In the genomic region with DNA sequence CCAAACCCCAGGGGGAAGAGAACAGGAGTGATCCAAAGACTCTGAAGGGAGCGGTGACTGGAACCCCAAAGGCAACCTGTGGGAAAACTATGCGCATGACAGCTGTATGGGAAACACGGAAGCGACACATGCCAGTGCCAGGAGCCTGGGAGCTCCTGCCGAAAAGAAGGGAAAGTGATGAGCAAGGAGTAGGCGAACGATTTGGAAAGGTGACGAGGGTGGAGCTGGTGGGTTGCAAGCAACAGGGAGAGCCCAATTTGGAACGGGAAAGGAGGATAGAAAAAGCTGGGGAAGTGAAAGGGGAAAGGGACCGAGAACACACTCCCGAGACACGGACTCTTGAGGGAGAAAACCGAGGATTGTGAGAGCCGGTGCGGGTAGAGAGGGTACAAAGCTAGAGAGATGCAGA, we compare ENCODE assay signal across 8 mouse cellular contexts. TPM values are rescaled to one million over a fixed set of nuclear protein-coding genes. Genes with fewer than 3 reads are reported as not detected.
DNase-seq lines count a peak whose midpoint lies in the region; ATAC-seq lines count a peak whose summit lies in the region.

No protein-coding gene starts in this region.

- H3K9me3 ChIP-seq in kidney, embryonic 16.5 days (ENCODE audit: low read length): no peaks in the 10 kb centered on the region
- H3K9me3 ChIP-seq in liver, embryonic 12.5 days (replicated peaks): no peaks in the 10 kb centered on the region
- H3K9me3 ChIP-seq in neural tube, embryonic 14.5 days (ENCODE audit: control insufficient read depth, low read length): no peaks in the 10 kb centered on the region

- WGBS in kidney, embryonic 16.5 days: 2% methylated on average over 15 of the region's 15 CpGs
- WGBS in liver, embryonic 12.5 days (ENCODE audit: insufficient replicate concordance): 1% methylated on average over 15 of the region's 15 CpGs
- WGBS in neural tube, embryonic 14.5 days: 1% methylated on average over 15 of the region's 15 CpGs

- H3K27ac ChIP-seq in kidney, embryonic 16.5 days (ENCODE audit: low read length): peak overlapping the region; percentile 87; the same call in 1 of the 2 replicates
- peak overlapping the region; percentile 93 for H3K27ac ChIP-seq in liver, embryonic 12.5 days
- H3K27ac ChIP-seq in neural tube, embryonic 14.5 days (ENCODE audit: low read depth, low read length): peak overlapping the region; percentile 40; the same call in 1 of the 2 replicates

- H3K4me1 ChIP-seq in kidney, embryonic 16.5 days (ENCODE audit: insufficient read depth, low read length): peaks cover 50% of the 10 kb centered on the region
- H3K4me1 ChIP-seq in liver, embryonic 12.5 days: peaks cover 63% of the 10 kb centered on the region
- peaks cover 24% of the 10 kb centered on the region for H3K4me1 ChIP-seq in neural tube, embryonic 14.5 days (ENCODE audit: control insufficient read depth, insufficient read depth, low read length)

- peak overlapping the region; percentile 93 for H3K4me3 ChIP-seq in kidney, embryonic 16.5 days (ENCODE audit: low read length)
- peak overlapping the region; percentile 91 for H3K4me3 ChIP-seq in liver, embryonic 12.5 days
- peak overlapping the region; percentile 65 for H3K4me3 ChIP-seq in neural tube, embryonic 14.5 days (ENCODE audit: low read depth, low read length)

- H3K4me2 ChIP-seq in kidney, embryonic 16.5 days (replicated peaks; ENCODE audit: low read depth, low read length): peak overlapping the region; percentile 96
- H3K4me2 ChIP-seq in liver, embryonic 12.5 days: peak overlapping the region; percentile 94
- peak overlapping the region; percentile 92 for H3K4me2 ChIP-seq in neural tube, embryonic 14.5 days (ENCODE audit: low read depth, low read length)

- no peak for ATAC-seq in kidney, embryonic 16.5 days (ENCODE audit: low FRiP score, low TSS enrichment)
- ATAC-seq in liver, embryonic 12.5 days: no peak
- no peak for ATAC-seq in neural tube, embryonic 14.5 days (ENCODE audit: low read depth)

- peak; percentile 16 to 38 for DNase-seq in spleen, postnatal 10 days (ENCODE audit: low spot score in 2 of 2)
- no peak for DNase-seq in spleen, adult 18-20 months
- peak; percentile 61 for DNase-seq in cerebellum, adult 9-10 months
- peak; percentile 22 to 43 for DNase-seq in frontal cortex, postnatal 25 days (ENCODE audit: low spot score in 2 of 2)
- DNase-seq in ovary, postnatal 10 days (ENCODE audit: low spot score): no peak

- H3K27me3 ChIP-seq in kidney, embryonic 16.5 days (ENCODE audit: insufficient read depth, low read length): no peaks in the 10 kb centered on the region
- no peaks in the 10 kb centered on the region for H3K27me3 ChIP-seq in liver, embryonic 12.5 days (replicated peaks)
- no peaks in the 10 kb centered on the region for H3K27me3 ChIP-seq in neural tube, embryonic 14.5 days (ENCODE audit: control insufficient read depth, insufficient read depth, low read length)

- H3K9ac ChIP-seq in kidney, embryonic 16.5 days (replicated peaks; ENCODE audit: low read length): peak overlapping the region; percentile 93
- H3K9ac ChIP-seq in liver, embryonic 12.5 days: peak overlapping the region; percentile 95
- peak overlapping the region; percentile 66 for H3K9ac ChIP-seq in neural tube, embryonic 14.5 days (replicated peaks; ENCODE audit: low read depth, low read length)

- no peaks in the 10 kb centered on the region for H3K36me3 ChIP-seq in kidney, embryonic 16.5 days (ENCODE audit: insufficient read depth, low read length)
- peaks cover 8% of the 10 kb centered on the region; the same call in 1 of the 2 replicates for H3K36me3 ChIP-seq in liver, embryonic 12.5 days
- no peaks in the 10 kb centered on the region for H3K36me3 ChIP-seq in neural tube, embryonic 14.5 days (ENCODE audit: control insufficient read depth, insufficient read depth, low read length)

RNA-seq across cellular contexts. Expression of gene Mark2, which starts 1.3 kb away (rescaled TPM):
- 40.6 and 44.9 TPM in 2 replicates for polyA plus RNA-seq in kidney, embryonic 16.5 days (2015; fragmentation: Nextera tagmentation; extraction: Ambion mirVana)
- 41.3 and 42.0 TPM in 2 replicates for polyA plus RNA-seq in liver, embryonic 12.5 days (2016; fragmentation: Nextera tagmentation; extraction: Ambion mirVana)
- polyA plus RNA-seq in neural tube, embryonic 14.5 days (2014; fragmentation: Nextera tagmentation; extraction: Ambion mirVana): 44.3 and 62.7 TPM in 2 replicates

RNA-seq across cellular contexts. Expression of gene Spindoc, which starts 42.4 kb away (rescaled TPM):
- polyA plus RNA-seq in kidney, embryonic 16.5 days (2015; fragmentation: Nextera tagmentation; extraction: Ambion mirVana): 33.2 and 35.7 TPM in 2 replicates
- polyA plus RNA-seq in liver, embryonic 12.5 days (2016; fragmentation: Nextera tagmentation; extraction: Ambion mirVana): 10.3 and 10.8 TPM in 2 replicates
- polyA plus RNA-seq in neural tube, embryonic 14.5 days (2014; fragmentation: Nextera tagmentation; extraction: Ambion mirVana): 15.8 and 22.6 TPM in 2 replicates

Comparison
In these comparisons a context has a peak if more than half of its experiments do, and no peak if none do; other contexts are left out.
1. DNase-seq: peak in spleen, postnatal 10 days (2 of 2), cerebellum, adult 9-10 months (single experiment) and frontal cortex, postnatal 25 days (2 of 2); none in spleen, adult 18-20 months (0 of 2) and ovary, postnatal 10 days (single experiment).
2. H3K27ac ChIP-seq: peak in every context shown above with its lines; median percentile 93 in liver, embryonic 12.5 days; 87 in kidney, embryonic 16.5 days; 40 in neural tube, embryonic 14.5 days.
3. Peak in every context shown above with its lines, with median percentiles within 50 percentile points of each other: H3K4me2 ChIP-seq, H3K4me3 ChIP-seq and H3K9ac ChIP-seq.